Mouse (Mus musculus) G1E (cell line): ENCODE measurements around the gene Iqcf1. TPM values are rescaled to one million over a fixed set of nuclear protein-coding genes. Genes with fewer than 3 reads are reported as not detected.

Experiments used
- ATAC-seq: 2 replicates; pipeline ENCODE4 v1.8.0; 2016; ENCODE audit warnings: mild to moderate bottlenecking; ENCODE audit not compliant: insufficient number of reproducible peaks, poor library complexity, low FRiP score, severe bottlenecking; ENCODE audit errors: extremely low read depth
- DNase-seq: peaks from one replicate; pipeline ENCODE4 v3.0.0; 2012; ENCODE audit warnings: low spot score
- H3K27me3 ChIP-seq: 2 replicates; pipeline ENCODE4 v1.6.1; 2012; ENCODE audit warnings: mild to moderate bottlenecking, low read length, inconsistent platforms; ENCODE audit not compliant: insufficient read depth
- H3K36me3 ChIP-seq: replicated peaks from 2 replicates; pipeline ENCODE3; 2012; ENCODE audit warnings: mild to moderate bottlenecking, inconsistent platforms
- H3K4me1 ChIP-seq: 2 replicates; pipeline ENCODE4 v1.6.1; 2012; ENCODE audit warnings: low read depth, low read length, inconsistent platforms, mixed read lengths; ENCODE audit not compliant: insufficient read depth
- H3K4me3 ChIP-seq: 2 replicates; pipeline ENCODE4 v1.5.1; 2012; ENCODE audit warnings: low read depth, mild to moderate bottlenecking, inconsistent platforms, low read length, moderate library complexity, mixed read lengths
- H3K9me3 ChIP-seq: replicated peaks from 2 replicates; pipeline ENCODE4 v1.6.1; 2012; ENCODE audit warnings: inconsistent platforms
- CTCF ChIP-seq: IDR thresholded peaks from 2 replicates; pipeline ENCODE4 v1.5.1; 2012; ENCODE audit warnings: low read depth, low read length, inconsistent platforms, mixed read lengths
- GATA1 ChIP-seq: IDR thresholded peaks from 2 replicates; pipeline ENCODE4 v1.6.1; 2012; ENCODE audit warnings: borderline replicate concordance, low read length, inconsistent platforms, mixed read lengths
- GATA2 ChIP-seq: IDR thresholded peaks from 2 replicates; pipeline ENCODE4 v1.6.1; 2012; ENCODE audit warnings: low read depth, low read length, inconsistent platforms, borderline replicate concordance
- POLR2AphosphoS5 ChIP-seq: IDR thresholded peaks from 2 replicates; pipeline ENCODE4 v1.6.1; 2012; ENCODE audit warnings: low read depth, low read length, inconsistent platforms; ENCODE audit not compliant: insufficient replicate concordance
- TAL1 ChIP-seq: conservative IDR thresholded peaks from 2 replicates; pipeline ENCODE4 v1.6.1; 2012; ENCODE audit warnings: low read depth, low read length, inconsistent platforms, mixed read lengths
- polyA plus RNA-seq: library from polyadenylated mRNA; stranded (reverse); fragments of >175 nt; gene quantifications from 2 replicates; pipeline ENCODE4 v1.2.3, GENCODE M21; 2012
- total RNA-seq, 2 experiments: library from RNA; stranded (forward) in 1 of 2; stranded (reverse) in 1 of 2; fragments of 200-1000 nt in 1 of 2; fragments of >200 nt in 1 of 2; fragmentation: Nextera tagmentation in 1 of 2; gene quantifications; 2 replicates each; pipeline ENCODE4 v1.2.3; 2014 to 2017

The Iqcf1 gene
- not detected in 2 replicates for total RNA-seq (2014; fragmentation: Nextera tagmentation)
- total RNA-seq (2017), result not detected in 2 replicates
- polyA plus RNA-seq, result not detected in 2 replicates

DNA sequence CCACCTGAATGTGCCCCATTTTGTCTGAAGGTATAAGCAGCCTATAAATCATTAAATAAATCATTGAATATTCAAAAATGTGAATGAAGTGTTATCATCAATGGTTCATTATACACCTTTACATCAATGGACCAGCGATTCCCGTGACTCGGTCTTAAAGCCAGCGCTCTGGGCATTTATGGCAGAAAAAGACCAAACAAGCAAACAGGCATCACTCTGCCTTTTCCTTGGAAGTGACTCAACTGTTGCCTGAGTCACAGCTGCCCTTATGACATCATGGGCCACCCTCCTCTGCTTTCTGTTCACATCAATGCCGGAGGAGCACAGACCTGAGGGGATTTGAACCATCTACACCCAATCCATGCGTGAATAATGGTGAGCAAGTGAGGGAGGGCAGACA lies at the start of gene Iqcf1:
Iqcf1 (plus strand) TSS at position 301 of the 400 bp plus-strand sequence.
- ATAC-seq (no peak), DNase-seq (no peak)
- H3K36me3 ChIP-seq, result no peaks in the 10 kb centered on the region
- peaks cover 17% of the 10 kb centered on the region for H3K27me3 ChIP-seq
- no peaks in the 10 kb centered on the region for H3K4me1 ChIP-seq
- no peaks in the 10 kb centered on the region for H3K9me3 ChIP-seq
- H3K4me3 ChIP-seq, result no peak within 1 kb of the TSS
- TF ChIP-seq GATA2, result no peak
- TF ChIP-seq GATA1, result no peak
- no peak for TF ChIP-seq POLR2AphosphoS5
- no peak for TF ChIP-seq TAL1
- TF ChIP-seq CTCF, result no peak

DNA sequence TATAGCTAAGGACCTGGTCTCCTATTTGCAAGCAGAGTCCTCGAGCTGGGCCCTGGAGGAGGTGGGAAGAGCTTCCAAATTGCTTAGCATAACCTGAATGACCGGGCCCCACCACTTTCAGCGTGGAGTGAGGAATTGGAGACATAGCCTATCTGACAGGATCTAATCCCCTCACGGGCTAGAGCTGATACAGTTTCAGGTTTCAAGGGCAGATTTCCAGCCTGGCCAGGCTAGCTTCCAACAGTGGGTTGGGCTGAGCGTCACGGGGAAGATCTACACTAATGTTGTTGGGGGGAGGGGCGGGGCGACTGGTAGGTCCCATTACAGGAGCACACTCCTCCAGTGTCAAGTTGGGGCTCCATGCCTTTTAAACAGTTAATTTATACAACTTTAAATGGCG lies 49.1 kb upstream of the Iqcf1 start:
- no peak for TF ChIP-seq TAL1
- no peak for TF ChIP-seq GATA2
- no peak for TF ChIP-seq GATA1
- TF ChIP-seq POLR2AphosphoS5, result no peak
- TF ChIP-seq CTCF, result no peak
- peaks cover 55% of the 10 kb centered on the region for H3K27me3 ChIP-seq

DNA sequence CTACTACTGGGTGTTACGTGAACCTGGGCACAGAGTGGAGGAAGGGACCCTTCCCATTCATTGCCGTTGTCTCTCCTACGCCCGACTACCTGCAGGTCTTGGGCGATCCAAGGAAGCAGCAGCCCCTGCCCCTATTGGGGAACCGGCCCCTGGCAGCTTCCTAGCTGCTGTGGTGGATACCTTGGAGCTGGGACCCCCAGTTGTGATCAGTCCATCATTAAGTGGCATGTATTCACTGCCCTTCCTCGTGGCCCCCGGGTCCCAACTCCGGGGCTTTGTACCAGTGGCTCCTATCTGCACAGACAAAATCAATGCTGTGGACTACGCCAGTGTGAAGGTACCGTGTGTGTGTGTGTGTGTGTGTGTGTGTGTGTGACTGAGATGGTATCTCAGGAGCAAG lies 48.5 kb upstream of the Iqcf1 start:
- Histone ChIP-seq H3K4me1 (peaks cover 70% of the 10 kb centered on the region), H3K4me3 (no peak overlapping the region), H3K9me3 (no peaks in the 10 kb centered on the region), H3K36me3 (no peaks in the 10 kb centered on the region), H3K27me3 (peaks cover 62% of the 10 kb centered on the region)
- TF ChIP-seq TAL1, result no peak
- no peak for TF ChIP-seq GATA2
- TF ChIP-seq GATA1, result no peak
- no peak for TF ChIP-seq POLR2AphosphoS5
- no peak for TF ChIP-seq CTCF
- DNase-seq (no peak), ATAC-seq (no peak)

More for the DNA sequence above, 49.1 kb upstream of the Iqcf1 start:
- Histone ChIP-seq H3K4me1 (peaks cover 75% of the 10 kb centered on the region), H3K9me3 (no peaks in the 10 kb centered on the region), H3K36me3 (peaks cover 1% of the 10 kb centered on the region), H3K4me3 (no peak overlapping the region)
- ATAC-seq (no peak), DNase-seq (no peak)

DNA sequence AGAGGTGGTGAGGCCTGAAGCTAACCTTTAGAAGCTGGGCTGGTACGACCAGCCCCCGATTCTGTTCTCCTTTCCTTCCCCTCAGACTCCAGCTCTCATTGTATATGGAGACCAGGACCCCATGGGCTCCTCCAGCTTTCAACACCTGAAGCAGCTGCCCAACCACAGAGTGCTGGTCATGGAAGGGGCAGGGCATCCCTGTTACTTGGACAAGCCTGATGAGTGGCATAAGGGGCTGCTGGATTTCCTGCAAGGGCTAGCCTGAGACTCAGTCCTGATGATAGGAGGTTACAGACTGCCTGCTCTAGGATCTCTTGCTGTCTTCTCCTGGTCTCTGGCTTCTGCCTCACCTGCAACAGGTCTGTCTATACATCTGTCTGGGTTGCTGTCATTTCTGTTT lies 47.9 kb upstream of the Iqcf1 start:
- no peak for TF ChIP-seq POLR2AphosphoS5
- no peak for TF ChIP-seq GATA2
- no peak for TF ChIP-seq TAL1
- no peak for TF ChIP-seq CTCF
- no peak for TF ChIP-seq GATA1
- ATAC-seq (no peak), DNase-seq (no peak)
- H3K4me1 ChIP-seq, result peaks cover 69% of the 10 kb centered on the region
- peaks cover 68% of the 10 kb centered on the region for H3K27me3 ChIP-seq
- no peaks in the 10 kb centered on the region for H3K9me3 ChIP-seq
- H3K4me3 ChIP-seq, result no peak overlapping the region
- no peaks in the 10 kb centered on the region for H3K36me3 ChIP-seq

DNA sequence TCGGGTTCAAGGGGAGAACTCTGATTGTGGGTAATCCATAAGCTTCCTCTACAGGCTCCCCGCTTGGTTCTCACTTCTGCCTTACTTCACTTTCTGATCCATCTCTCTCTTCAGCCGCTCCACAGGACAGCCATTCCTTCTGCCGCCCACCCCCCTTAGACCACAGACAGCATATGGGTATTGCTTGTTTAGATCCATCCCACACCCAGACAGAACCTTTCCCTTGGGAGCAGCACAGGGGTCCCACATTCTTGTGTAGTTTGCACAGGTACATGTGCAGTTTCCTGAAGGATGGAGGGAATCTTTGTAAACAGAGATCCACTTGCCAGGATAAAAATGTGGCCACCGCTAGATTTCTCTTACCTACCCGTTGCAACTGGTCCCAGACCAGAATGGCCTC lies 47.4 kb upstream of the Iqcf1 start:
- no peak for TF ChIP-seq GATA1
- no peak for TF ChIP-seq GATA2
- no peak for TF ChIP-seq CTCF
- TF ChIP-seq POLR2AphosphoS5, result no peak
- TF ChIP-seq TAL1, result no peak
- no peaks in the 10 kb centered on the region for H3K36me3 ChIP-seq

DNA sequence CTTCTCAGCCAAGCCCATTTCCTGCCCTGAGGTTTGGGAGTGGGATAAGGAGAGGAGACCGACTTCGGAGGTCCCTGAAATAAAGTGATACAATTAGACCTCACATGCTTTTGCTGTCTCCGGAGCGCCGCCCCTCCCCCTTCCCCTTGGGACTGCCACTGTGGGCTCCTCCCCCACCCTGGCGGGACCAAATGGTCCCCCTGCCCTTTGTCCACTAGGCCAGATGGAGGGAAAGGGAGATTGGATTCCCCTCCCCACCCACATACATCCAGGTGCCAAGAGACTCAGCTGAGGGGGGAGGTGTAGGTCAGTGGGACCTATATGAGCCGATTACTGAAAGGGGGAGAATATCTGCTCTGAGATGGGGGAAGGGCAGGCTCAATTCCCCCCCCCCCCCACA lies 46.9 kb upstream of the Iqcf1 start:
- Histone ChIP-seq H3K4me1 (peaks cover 60% of the 10 kb centered on the region), H3K27me3 (peaks cover 76% of the 10 kb centered on the region), H3K36me3 (no peaks in the 10 kb centered on the region), H3K4me3 (peak overlapping the region; percentile 73), H3K9me3 (no peaks in the 10 kb centered on the region)
- TF ChIP-seq TAL1 (no peak), POLR2AphosphoS5 (no peak), GATA2 (no peak), CTCF (no peak), GATA1 (no peak)
- DNase-seq (no peak), ATAC-seq (no peak)

More for the DNA sequence above, 47.4 kb upstream of the Iqcf1 start:
- peaks cover 65% of the 10 kb centered on the region for H3K4me1 ChIP-seq
- no peak for ATAC-seq
- no peak for DNase-seq
- no peak overlapping the region; the same call in 1 of the 2 replicates for H3K4me3 ChIP-seq
- H3K9me3 ChIP-seq, result no peaks in the 10 kb centered on the region
- H3K27me3 ChIP-seq, result peaks cover 72% of the 10 kb centered on the region
